Mouse (Mus musculus): ENCODE results near the gene Slc30a1. TPM values are rescaled to one million over a fixed set of nuclear protein-coding genes. Genes with fewer than 3 reads are reported as not detected.

Gene Slc30a1
- polyA plus RNA-seq, 1 experiment from 2014 or later: 3.1 TPM

DNA sequence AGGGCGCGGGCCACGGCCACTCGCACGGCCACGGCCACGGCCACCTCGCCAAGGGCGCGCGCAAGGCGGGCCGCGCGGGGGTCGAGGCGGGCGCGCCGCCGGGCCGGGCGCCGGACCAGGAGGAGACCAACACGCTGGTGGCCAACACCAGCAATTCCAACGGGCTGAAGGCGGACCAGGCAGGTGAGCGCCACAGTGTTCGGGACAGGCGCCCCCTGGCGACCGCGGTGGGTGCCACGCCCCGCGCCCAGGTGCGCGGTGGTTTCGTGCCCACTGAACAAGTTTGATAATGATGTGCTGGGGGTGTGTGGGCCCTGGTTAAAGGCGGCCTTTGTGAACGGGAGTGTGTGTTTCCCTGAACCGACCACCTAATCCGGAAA lies 854 bp downstream of the Slc30a1 start:
- under 1% methylated on average over 43 of the region's 43 CpGs for WGBS
- Histone ChIP-seq H3K9me3 (no peaks in the 10 kb centered on the region), H3K4me3 (peak overlapping the region; percentile 75), H3K27ac (peak overlapping the region; percentile 84), H3K4me2 (peak overlapping the region; percentile 86), H3K4me1 (peaks cover 52% of the 10 kb centered on the region), H3K27me3 (no peaks in the 10 kb centered on the region), H3K36me3 (peaks cover 8% of the 10 kb centered on the region), H3K9ac (peak overlapping the region; percentile 65)
- ATAC-seq (ENCODE audit: borderline replicate concordance, extremely low read depth, low FRiP score, low TSS enrichment): peak; percentile 28

DNA sequence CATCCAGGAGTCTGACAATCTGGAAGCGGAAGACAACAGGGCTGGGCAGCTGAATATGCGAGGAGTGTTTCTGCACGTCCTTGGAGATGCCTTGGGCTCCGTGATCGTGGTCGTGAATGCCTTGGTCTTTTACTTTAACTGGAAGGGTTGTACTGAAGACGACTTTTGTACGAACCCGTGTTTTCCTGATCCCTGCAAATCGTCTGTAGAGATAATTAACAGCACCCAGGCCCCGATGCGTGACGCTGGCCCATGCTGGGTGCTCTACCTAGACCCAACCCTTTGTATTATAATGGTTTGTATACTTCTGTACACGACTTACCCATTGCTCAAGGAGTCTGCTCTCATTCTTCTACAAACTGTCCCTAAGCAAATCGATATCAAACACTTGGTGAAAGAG lies 2.3 kb downstream of the Slc30a1 start:
- Histone ChIP-seq H3K9ac (no peak overlapping the region), H3K36me3 (peaks cover 8% of the 10 kb centered on the region), H3K27ac (no peak overlapping the region), H3K27me3 (no peaks in the 10 kb centered on the region), H3K4me3 (0 out of 2 replicates have a peak overlapping the region, but pooled peaks have one; percentile 75), H3K4me1 (peaks cover 53% of the 10 kb centered on the region), H3K4me2 (peak overlapping the region; percentile 86), H3K9me3 (no peaks in the 10 kb centered on the region)
- ATAC-seq (ENCODE audit: borderline replicate concordance, extremely low read depth, low FRiP score, low TSS enrichment): no peak
- 91% methylated on average over 15 of the region's 15 CpGs for WGBS

DNA sequence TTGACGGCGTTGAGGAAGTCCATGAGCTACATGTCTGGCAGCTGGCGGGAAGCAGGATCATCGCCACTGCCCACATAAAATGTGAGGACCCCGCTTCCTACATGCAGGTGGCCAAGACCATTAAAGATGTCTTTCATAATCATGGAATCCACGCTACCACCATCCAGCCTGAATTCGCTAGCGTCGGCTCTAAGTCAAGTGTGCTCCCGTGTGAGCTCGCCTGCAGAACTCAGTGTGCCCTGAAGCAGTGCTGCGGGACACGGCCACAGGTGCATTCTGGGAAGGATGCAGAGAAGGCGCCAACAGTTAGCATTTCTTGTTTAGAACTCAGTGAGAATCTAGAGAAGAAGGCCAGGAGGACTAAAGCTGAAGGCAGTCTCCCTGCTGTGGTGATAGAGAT lies 2.7 kb downstream of the Slc30a1 start:
- Histone ChIP-seq H3K27ac (no peak overlapping the region), H3K4me1 (peaks cover 53% of the 10 kb centered on the region), H3K36me3 (peaks cover 8% of the 10 kb centered on the region), H3K27me3 (no peaks in the 10 kb centered on the region), H3K4me2 (peak overlapping the region; percentile 86; the same call in 1 of the 2 replicates), H3K9ac (no peak overlapping the region), H3K4me3 (no peak overlapping the region), H3K9me3 (no peaks in the 10 kb centered on the region)
- WGBS: 93% methylated on average over 14 of the region's 14 CpGs
- ATAC-seq (ENCODE audit: borderline replicate concordance, extremely low read depth, low FRiP score, low TSS enrichment): no peak

DNA sequence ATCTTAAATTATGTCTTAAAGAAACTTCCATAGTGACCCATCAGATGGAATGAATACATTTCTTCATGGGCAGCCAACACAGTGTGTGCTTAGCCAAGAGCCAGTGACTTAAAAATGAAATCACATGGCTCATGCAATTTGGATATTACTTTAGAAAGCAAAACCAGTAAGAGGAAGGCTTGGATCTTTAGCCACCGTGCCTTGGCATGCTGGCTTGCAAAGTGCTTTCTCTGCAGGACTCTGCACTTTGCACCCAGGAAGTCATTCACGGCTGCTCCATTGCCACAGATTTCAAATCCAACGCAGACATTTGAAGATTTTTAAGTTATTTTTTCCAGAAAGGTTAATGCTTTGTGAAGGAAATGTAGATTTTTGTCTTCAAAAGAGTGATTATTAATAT lies 4.1 kb downstream of the Slc30a1 start:
- no peak overlapping the region for H3K9ac ChIP-seq

DNA sequence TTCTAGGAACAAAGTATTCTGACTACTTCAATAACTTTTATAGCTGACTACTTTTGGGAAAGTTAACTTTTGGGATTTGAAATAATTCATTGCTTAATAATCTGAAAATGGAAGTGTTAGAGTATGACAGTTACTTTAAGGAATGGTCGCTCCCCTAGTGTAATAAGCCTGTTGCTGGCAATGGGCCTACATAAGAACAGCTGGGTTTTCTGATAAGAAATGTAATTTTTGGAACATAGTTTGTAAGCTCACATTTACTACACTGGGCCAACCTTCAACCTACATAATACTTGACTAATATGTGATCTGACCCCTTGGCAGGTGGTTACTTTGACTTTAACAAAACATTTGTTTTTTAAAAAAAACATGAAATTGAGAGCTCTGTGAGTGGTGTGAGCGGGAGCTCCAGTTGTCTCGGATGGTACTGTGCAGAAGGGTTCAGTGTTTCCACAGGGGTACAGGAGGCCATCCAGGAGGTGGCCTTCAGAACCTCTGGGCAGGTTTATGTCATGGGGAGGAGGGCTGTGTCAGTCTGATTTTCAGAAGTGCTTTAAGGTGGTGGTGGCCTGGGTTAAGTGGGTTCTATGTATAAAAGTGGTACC lies 4.6 kb downstream of the Slc30a1 start:
- WGBS: 60% methylated on average over 3 of the region's 3 CpGs
- H3K27me3 ChIP-seq: no peaks in the 10 kb centered on the region
- no peak overlapping the region for H3K27ac ChIP-seq
- 0 out of 2 replicates have a peak overlapping the region, but pooled peaks have one; percentile 2 for H3K4me2 ChIP-seq
- H3K9ac ChIP-seq: no peak overlapping the region
- H3K4me3 ChIP-seq: no peak overlapping the region
- H3K9me3 ChIP-seq: no peaks in the 10 kb centered on the region
- H3K36me3 ChIP-seq: peaks cover 8% of the 10 kb centered on the region
- peaks cover 47% of the 10 kb centered on the region for H3K4me1 ChIP-seq
- no peak for ATAC-seq (ENCODE audit: borderline replicate concordance, extremely low read depth, low FRiP score, low TSS enrichment)

More for the DNA sequence above, 4.1 kb downstream of the Slc30a1 start:
- peak overlapping the region; percentile 22; the same call in 1 of the 2 replicates for H3K4me2 ChIP-seq
- no peak overlapping the region for H3K4me3 ChIP-seq
- peaks cover 50% of the 10 kb centered on the region for H3K4me1 ChIP-seq
- no peak for ATAC-seq (ENCODE audit: borderline replicate concordance, extremely low read depth, low FRiP score, low TSS enrichment)
- no peaks in the 10 kb centered on the region for H3K27me3 ChIP-seq
- no peaks in the 10 kb centered on the region for H3K9me3 ChIP-seq
- H3K27ac ChIP-seq: no peak overlapping the region
- H3K36me3 ChIP-seq: peaks cover 8% of the 10 kb centered on the region
- 64% methylated on average over 3 of the region's 3 CpGs for WGBS

DNA sequence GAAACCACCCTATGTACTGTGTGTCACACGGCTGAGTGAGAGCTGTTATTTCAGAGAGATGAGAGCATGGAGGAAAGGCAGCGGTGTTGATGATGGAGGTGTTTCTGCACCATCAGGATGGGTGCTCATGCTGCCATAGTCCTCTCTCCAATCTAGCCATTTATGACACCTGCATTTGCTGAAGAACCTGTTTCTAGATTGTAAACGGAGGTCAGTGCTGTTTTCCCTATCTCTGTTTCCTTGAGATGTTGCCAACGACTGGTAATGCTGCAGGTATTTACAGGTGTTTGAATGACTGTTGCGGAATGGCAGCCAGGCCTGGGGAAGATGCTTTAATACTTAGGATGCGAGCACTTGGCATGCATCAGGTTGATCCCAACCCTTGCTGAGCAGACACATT lies 8.1 kb downstream of the Slc30a1 start:
- Histone ChIP-seq H3K9me3 (no peaks in the 10 kb centered on the region), H3K4me3 (no peak overlapping the region), H3K27ac (no peak overlapping the region), H3K9ac (no peak overlapping the region), H3K4me1 (peaks cover 23% of the 10 kb centered on the region), H3K4me2 (no peak overlapping the region), H3K36me3 (peaks cover 1% of the 10 kb centered on the region), H3K27me3 (no peaks in the 10 kb centered on the region)
- 85% methylated on average over 6 of the region's 6 CpGs for WGBS
- no peak for ATAC-seq (ENCODE audit: borderline replicate concordance, extremely low read depth, low FRiP score, low TSS enrichment)

DNA sequence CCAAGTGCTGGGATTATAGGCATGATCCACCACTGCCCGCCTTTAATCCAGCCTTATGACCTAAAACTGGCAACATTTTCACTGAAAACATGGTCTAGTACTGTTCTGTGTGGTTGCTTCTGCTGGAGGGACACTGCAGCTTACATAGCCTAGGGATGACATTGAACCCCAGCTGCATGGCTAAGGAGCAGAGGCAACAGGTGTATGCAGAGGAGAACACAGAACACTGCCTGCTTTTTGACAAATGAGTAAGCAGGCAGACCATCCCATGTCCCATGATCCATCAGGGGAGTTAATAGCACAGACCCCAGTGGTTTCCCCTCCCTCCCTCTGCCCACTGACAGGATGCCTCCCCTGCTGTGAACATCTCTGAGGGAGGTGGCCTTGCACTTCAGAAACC lies 9.0 kb downstream of the Slc30a1 start:
- H3K9ac ChIP-seq: no peak overlapping the region
- no peaks in the 10 kb centered on the region for H3K27me3 ChIP-seq
- H3K4me2 ChIP-seq: no peak overlapping the region
- H3K4me1 ChIP-seq: peaks cover 14% of the 10 kb centered on the region; the same call in 1 of the 2 replicates
- no peaks in the 10 kb centered on the region for H3K36me3 ChIP-seq
- WGBS: 62% methylated on average over 1 of the region's 1 CpGs
- H3K4me3 ChIP-seq: no peak overlapping the region
- no peak for ATAC-seq (ENCODE audit: borderline replicate concordance, extremely low read depth, low FRiP score, low TSS enrichment)
- no peaks in the 10 kb centered on the region for H3K9me3 ChIP-seq
- no peak overlapping the region for H3K27ac ChIP-seq

DNA sequence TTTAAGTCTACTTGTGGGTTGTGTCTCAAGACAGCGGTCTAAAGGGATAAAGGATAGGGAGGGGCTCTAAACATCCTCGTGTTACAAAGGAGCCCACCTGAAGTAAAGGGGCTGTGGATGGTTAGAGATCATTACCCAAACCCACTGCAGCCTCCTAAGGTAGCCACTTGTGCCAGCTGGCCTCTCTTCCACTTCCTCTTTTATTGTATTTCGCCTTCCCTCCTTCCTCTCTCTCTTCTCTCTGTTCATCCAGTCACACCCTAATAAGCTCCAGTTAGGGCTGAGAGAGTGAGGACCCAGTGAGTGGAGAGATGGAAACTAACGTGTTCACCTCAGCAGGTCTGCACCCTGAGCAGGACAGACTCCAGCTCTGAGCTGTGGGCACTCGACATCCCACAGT lies 10.3 kb downstream of the Slc30a1 start:
- no peak for ATAC-seq (ENCODE audit: borderline replicate concordance, extremely low read depth, low FRiP score, low TSS enrichment)

DNA sequence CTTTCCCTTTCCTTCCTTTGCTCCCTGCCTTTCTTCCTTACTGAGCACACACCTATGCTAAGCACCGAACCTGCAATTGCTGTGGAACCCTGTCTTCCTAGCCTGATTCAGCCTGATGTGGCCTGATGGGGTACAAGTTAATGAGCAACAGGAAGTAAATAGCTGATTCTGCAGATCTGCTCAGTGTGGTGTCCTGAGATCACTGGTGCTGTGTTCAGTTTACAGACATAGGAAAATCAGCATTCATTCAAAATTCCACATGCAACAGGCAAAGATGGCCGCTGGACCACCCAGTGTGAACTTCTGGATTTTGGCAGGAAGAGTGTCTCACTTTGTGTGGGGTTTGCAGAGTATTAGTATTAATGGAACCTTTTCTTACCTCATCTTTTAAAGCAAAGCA lies 12.8 kb downstream of the Slc30a1 start:
- Histone ChIP-seq H3K27ac (no peak overlapping the region), H3K9me3 (no peaks in the 10 kb centered on the region), H3K9ac (no peak overlapping the region), H3K27me3 (no peaks in the 10 kb centered on the region), H3K4me3 (no peak overlapping the region), H3K4me1 (no peaks in the 10 kb centered on the region), H3K4me2 (no peak overlapping the region), H3K36me3 (no peaks in the 10 kb centered on the region)
- WGBS: 71% methylated on average over 2 of the region's 2 CpGs
- no peak for ATAC-seq (ENCODE audit: borderline replicate concordance, extremely low read depth, low FRiP score, low TSS enrichment)

More for the DNA sequence above, 10.3 kb downstream of the Slc30a1 start:
- Histone ChIP-seq H3K4me2 (no peak overlapping the region), H3K4me1 (peaks cover 6% of the 10 kb centered on the region; the same call in 1 of the 2 replicates), H3K27me3 (no peaks in the 10 kb centered on the region), H3K36me3 (no peaks in the 10 kb centered on the region), H3K27ac (no peak overlapping the region), H3K9ac (no peak overlapping the region), H3K4me3 (no peak overlapping the region), H3K9me3 (no peaks in the 10 kb centered on the region)
- WGBS: 62% methylated on average over 5 of the region's 5 CpGs

DNA sequence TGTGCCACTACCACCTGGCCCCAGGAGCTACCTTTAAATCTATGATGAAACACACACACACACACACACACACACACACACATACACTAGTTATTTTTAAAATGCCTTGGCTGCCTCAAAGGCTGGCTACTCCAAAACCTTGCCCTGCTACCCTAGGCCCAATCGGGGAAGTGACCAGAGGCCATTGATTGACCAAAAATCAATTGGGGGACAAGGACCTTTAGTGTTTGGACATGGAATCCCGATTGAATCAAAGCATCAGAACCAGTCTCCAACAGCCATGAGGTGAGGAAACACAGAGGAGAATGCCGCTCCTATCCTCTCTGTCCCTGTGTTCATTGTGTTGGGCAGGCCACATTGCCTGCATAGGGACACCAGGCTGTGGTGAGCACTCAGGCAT lies 15.1 kb downstream of the Slc30a1 start:
- Histone ChIP-seq H3K27me3 (no peaks in the 10 kb centered on the region), H3K4me1 (no peaks in the 10 kb centered on the region), H3K9ac (no peak overlapping the region), H3K27ac (no peak overlapping the region), H3K36me3 (no peaks in the 10 kb centered on the region), H3K4me3 (no peak overlapping the region), H3K4me2 (no peak overlapping the region), H3K9me3 (no peaks in the 10 kb centered on the region)
- no peak for ATAC-seq (ENCODE audit: borderline replicate concordance, extremely low read depth, low FRiP score, low TSS enrichment)
- 91% methylated on average over 3 of the region's 3 CpGs for WGBS

DNA sequence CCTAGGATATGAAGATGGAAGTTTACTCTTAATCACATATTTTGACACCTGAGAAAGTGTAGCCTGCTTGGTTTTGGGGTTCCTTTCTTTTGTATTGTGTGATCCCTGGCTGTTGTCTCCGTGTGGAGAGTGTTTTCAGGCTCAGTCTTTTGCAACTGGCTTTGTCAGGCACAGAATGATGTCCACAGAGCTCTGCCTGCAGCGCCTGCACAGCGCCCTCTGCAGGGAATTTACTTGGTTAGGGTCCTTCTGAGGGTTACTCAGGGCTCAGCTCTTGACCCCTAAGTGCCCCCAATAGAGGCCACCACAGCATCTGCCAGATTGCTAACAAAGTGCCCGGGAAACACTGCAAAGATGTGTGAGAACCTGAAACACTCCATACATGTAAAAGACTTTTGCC lies 18.9 kb downstream of the Slc30a1 start:
- Histone ChIP-seq H3K4me3 (no peak overlapping the region), H3K27ac (no peak overlapping the region), H3K4me2 (no peak overlapping the region), H3K4me1 (0 out of 2 replicates have a peak, but pooled peaks cover 3% of the 10 kb centered on the region), H3K27me3 (no peaks in the 10 kb centered on the region), H3K36me3 (no peaks in the 10 kb centered on the region), H3K9ac (no peak overlapping the region), H3K9me3 (no peaks in the 10 kb centered on the region)
- no peak for ATAC-seq (ENCODE audit: borderline replicate concordance, extremely low read depth, low FRiP score, low TSS enrichment)
- 48% methylated on average over 4 of the region's 4 CpGs for WGBS

DNA sequence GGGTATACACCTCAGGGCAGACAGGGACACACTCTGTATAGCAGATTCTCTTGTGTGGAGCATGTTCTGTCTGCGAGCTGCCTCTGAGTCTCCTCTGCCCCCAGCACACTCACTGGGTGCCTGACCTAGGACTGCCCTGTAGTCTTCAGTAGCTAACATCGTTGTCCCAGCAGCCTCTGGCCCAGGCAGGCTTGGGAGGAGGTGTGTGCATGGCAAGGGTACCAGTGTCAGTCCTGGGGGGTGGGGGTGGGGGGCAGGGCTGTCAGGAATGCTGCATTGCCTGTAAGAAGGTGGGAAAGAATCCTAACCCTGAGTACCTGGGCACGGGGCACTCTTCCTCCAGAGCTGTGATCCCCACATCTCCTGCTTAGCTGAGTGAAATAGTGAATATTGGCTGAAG lies 20.1 kb downstream of the Slc30a1 start:
- 0 out of 2 replicates have a peak, but pooled peaks cover 3% of the 10 kb centered on the region for H3K4me1 ChIP-seq
- no peaks in the 10 kb centered on the region for H3K27me3 ChIP-seq
- no peak overlapping the region for H3K9ac ChIP-seq
- no peaks in the 10 kb centered on the region for H3K36me3 ChIP-seq
- H3K4me2 ChIP-seq: no peak overlapping the region
- no peak overlapping the region for H3K27ac ChIP-seq
- H3K4me3 ChIP-seq: no peak overlapping the region
- no peak for ATAC-seq (ENCODE audit: borderline replicate concordance, extremely low read depth, low FRiP score, low TSS enrichment)
- H3K9me3 ChIP-seq: no peaks in the 10 kb centered on the region
- WGBS: 63% methylated on average over 3 of the region's 3 CpGs
